In genomic region chr2:27027618-27028436, GRCm38 (mm10) we compare ENCODE assay signal across 8 mouse cellular contexts. TPM values are rescaled to one million over a fixed set of nuclear protein-coding genes. Genes with fewer than 3 reads are reported as not detected.
DNase-seq lines count a peak whose midpoint lies in the region; ATAC-seq lines count a peak whose summit lies in the region.

Gene Slc2a6, minus strand, starts transcription at chr2:27027998.

- peak; percentile 86 for DNase-seq in Muller cell, postnatal 12 days (ENCODE audit: inconsistent ontology term)
- peak; percentile 92 to 94 for DNase-seq in cerebellum, postnatal 10 days
- peak; percentile 88 for DNase-seq in frontal cortex, postnatal 14 days (ENCODE audit: low spot score in 2 of 2)
- DNase-seq in layer of hippocampus, postnatal 14 days (ENCODE audit: low spot score in 2 of 2), result peak; percentile 88 to 93
- DNase-seq in lung, postnatal 14 days, result peak; percentile 88
- peak; percentile 86 for DNase-seq in ovary, postnatal 36 days (ENCODE audit: low spot score)
- peak; percentile 88 for DNase-seq in thymus, postnatal 14 days

- H3K9me3 ChIP-seq in hindbrain, embryonic 13.5 days, result no peaks in the 10 kb centered on the region

- H3K4me3 ChIP-seq in hindbrain, embryonic 13.5 days, result peak within 1 kb of the TSS; percentile 44

- H3K9ac ChIP-seq in hindbrain, embryonic 13.5 days, result peak within 1 kb of the TSS; percentile 68

- peaks cover 22% of the 10 kb centered on the region for H3K4me1 ChIP-seq in hindbrain, embryonic 13.5 days (replicated peaks)

- peaks cover 20% of the 10 kb centered on the region for H3K27me3 ChIP-seq in hindbrain, embryonic 13.5 days

- H3K27ac ChIP-seq in hindbrain, embryonic 13.5 days, result peak within 1 kb of the TSS; percentile 58

- WGBS in hindbrain, embryonic 13.5 days, result 3% methylated on average over 38 of the region's 38 CpGs

- peak within 1 kb of the TSS; percentile 69 for H3K4me2 ChIP-seq in hindbrain, embryonic 13.5 days

- ATAC-seq in hindbrain, embryonic 13.5 days (ENCODE audit: low FRiP score), result peak; percentile 98

- H3K36me3 ChIP-seq in hindbrain, embryonic 13.5 days, result no peaks in the 10 kb centered on the region

RNA-seq across cellular contexts. Expression of gene Slc2a6, which starts in this region (rescaled TPM):
- polyA plus RNA-seq in hindbrain, embryonic 13.5 days (2015; fragmentation: Nextera tagmentation; extraction: Ambion mirVana), result 5.5 and 6.1 TPM in 2 replicates
- total RNA-seq in layer of hippocampus, postnatal 14 days (2021), result 10 to 100 TPM; 46.3 to 46.7 TPM

Comparison
In these comparisons a context has a peak if more than half of its experiments do, and no peak if none do; other contexts are left out.
1. Peak in every context shown above with its lines: DNase-seq, ATAC-seq, H3K4me3 ChIP-seq and H3K27ac ChIP-seq.